Mouse (Mus musculus) spleen, adult 2 months (tissue): Measurements from ENCODE around the gene Haspin.

Experiments used
- CTCF ChIP-seq: fragments of 200-500 bp; IDR thresholded peaks from 2 replicates; pipeline ENCODE4 v1.5.1; 2011; ENCODE audit warnings: mild to moderate bottlenecking, inconsistent platforms; ENCODE audit not compliant: insufficient read depth, insufficient read length, insufficient replicate concordance; ENCODE audit errors: extremely low read depth
- POLR2A ChIP-seq: fragments of 200-500 bp; IDR thresholded peaks from 2 replicates; pipeline ENCODE4 v1.6.1; 2011; ENCODE audit warnings: low read depth, low read length, inconsistent platforms

DNA sequence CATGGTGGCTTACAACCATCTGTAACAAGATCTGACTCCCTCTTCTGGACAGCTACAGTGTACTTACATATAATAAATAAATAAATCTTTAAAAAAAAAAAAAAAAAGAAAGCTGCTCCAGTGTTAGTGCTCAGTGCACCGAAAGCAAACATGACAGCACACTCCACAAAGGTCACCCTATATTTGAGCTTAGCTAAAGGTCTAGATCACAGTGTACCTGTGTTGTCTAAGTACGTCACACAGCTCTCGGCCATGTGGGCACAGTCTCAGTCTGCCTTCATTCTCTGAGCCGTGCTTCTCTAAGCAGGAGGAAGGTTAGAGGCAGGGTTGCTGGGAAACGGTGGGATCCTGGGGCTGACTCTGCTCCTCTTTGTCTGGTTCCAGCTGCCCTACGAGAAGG, 11.6 kb downstream of the Haspin start:
- TF ChIP-seq POLR2A (no peak), CTCF (no peak)
